Mouse (Mus musculus): ENCODE results near the gene Cckbr.

Cckbr gene

GRCm38 (mm10) chr7:105498854-105499492, 73.4 kb downstream of the Cckbr start:
- DNase-seq: no peak

- DNase-seq: no peak
Observed at GRCm38 (mm10) chr7:105499676-105500075, 74.1 kb downstream of the Cckbr start.

DNA sequence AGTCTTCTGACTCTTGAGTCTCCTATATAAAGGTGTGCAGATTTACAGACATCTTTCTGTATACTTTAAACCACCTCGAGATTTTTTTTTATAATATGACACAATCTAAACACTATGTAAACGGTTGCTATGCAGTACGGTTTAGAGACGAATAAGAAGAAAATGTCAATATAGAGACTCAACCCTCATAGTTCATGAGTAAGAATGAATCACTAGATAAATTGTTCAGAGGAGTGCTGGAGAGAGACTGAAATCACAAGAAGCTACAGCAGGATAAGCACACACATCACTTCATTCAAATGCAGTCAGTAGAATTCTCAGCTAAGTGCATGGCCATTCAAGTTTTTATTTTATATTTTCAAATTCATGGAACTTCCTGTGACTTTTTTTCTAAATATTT, 76.5 kb downstream of the Cckbr start:
- no peak for DNase-seq

GRCm38 (mm10) chr7:105507257-105507656, 81.7 kb downstream of the Cckbr start:
- DNase-seq: no peak

DNA sequence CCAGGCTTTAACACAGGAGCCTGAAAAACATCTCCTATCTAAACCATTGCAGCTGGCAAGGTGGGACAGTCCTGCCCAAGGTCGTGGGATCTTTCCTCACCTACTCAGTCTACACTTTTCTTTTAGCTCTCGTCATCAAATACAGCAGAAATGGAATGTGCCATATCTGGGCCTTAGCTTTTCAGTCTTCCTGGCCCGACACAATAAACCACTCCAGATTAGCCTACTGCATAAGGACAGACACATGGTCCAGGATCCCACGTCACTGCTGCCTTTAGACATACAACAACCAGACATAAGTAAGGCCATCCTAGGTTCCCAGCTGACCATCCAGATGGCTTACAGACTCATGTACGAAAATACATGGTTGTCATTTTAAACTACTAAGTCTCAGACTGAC, 84.6 kb downstream of the Cckbr start:
- no peak for DNase-seq

DNA sequence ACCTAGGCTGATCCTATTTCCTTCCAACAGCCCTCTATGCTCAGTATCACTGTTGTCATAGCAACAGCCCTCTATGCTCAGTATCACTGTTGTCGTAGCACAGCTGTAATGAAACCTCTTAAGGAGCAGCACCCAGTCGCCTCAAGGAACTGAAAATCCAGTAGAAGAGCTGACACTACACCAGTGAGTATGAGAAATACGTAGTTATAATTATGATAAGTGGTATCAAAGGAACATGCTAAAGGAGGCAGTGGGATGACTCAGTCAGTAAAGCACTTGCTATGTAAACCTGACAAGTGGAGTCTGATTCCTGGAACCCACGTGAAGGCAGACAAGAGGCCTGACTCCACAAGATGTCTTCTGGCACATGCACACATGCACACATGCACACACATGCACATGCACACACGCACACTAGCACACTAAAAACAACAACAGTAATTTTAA, 88.3 kb downstream of the Cckbr start:
- no peak for DNase-seq

DNA sequence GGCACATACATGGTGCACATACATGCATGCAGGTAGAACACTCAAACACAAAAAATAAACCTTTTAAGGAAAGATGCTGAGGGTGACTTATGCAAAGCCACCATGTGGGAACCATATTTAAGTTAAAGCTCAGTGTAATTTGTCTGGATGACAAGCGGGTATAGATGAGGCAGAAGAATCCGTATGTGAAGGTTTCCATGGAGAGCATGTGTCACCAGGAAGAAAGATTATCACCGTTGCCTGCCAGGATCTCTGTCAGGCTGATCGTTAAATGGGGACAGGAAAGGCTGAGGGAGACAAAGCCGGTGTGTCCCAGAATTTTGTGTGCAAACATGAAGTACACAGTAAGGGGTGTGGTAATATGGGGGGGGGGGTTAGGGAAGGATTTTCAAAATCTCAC, 89.0 kb downstream of the Cckbr start:
- DNase-seq: no peak

DNA sequence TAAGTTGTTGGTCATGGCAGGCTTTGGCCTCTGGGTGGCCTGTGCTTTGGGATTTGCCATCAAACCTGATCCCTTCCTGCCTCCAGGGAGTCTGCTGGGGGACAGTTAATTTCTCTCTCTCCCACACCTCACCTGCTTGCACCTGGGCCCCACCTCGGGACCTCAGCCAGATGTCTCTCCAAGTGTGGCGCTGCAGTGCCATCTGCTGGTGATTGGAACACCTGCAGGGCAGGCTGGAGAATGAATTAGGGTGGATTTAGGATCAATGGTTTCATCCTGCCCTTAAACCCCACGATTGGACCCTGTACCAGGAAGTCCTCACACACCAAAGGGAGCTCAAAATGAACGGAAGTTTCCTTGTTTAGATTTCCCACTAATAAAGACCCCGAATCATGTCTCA, 89.6 kb downstream of the Cckbr start:
- peak; percentile 72 for DNase-seq

DNA sequence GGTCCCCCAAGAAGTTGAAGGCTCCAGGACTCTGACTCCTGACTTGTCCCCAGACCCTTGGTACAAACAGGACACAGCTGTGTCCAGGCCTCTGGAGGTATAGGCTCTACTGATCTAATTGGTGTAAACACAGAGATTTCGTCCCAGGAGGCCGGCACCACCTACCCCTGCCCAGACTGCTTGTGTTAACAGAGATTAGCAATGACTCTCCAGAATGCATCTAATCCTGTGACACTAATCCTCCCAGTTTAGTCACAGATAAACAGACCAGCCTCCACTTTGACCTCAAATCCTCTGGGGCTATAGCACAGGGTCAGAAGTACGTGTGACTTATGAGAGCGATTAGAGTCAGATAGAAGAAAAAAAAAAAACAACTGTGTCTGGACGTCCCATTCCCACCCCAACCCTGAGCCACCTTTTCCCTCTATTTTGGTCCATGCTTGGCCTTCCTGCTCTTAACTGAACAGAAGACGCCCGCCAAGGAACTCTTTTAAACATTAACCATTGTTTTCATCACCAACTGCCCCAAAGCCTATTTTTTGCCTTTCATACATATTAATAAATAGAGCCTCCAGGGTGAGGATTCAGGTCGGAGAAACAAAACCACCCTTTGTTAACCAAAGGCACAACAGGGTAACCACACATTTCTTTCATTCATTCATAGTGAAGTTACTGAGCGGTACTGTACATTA, 91.3 kb downstream of the Cckbr start:
- no peak for DNase-seq

DNA sequence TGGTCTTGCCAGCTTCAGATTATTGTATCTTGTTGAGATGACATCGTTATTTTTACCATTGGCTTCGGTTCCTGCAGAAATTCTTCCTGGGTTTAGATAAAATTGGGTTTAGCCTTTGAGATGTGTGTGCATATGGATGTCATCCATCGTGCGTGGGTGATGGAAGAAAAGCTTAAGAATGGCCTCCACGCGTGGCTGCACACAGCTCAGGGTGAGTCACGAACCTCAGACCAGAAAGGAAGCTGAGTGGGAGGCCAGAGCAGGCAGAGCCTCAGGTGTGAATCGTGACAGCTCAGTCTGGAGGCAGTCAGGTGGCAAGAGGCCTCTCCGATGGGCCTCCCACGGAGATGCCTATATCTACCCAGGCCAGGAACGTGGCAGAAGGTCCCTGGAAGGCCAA, 93.8 kb downstream of the Cckbr start:
- no peak for DNase-seq

DNA sequence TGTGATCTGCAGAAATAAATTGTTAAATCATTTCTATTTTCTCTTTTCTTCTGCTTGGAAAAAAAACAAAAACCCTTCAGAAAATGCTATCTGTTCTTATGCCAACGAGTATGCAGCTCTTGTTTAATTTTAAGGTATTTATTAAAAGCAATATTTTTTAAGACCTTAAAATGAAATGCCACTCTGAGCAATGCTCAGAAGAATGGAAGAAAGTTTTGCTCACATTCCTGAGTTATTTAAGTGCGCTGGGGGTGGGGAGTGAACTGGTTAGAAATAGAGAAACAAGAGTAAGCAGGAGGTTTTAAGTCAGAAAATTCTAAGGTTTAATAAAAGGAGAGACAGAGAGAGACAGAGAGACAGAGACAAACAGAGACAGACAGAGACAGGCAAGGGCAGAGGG, 94.2 kb downstream of the Cckbr start:
- DNase-seq: no peak

- no peak for DNase-seq
Observed at GRCm38 (mm10) chr7:105520201-105520600, 94.7 kb downstream of the Cckbr start.
